Mouse (Mus musculus) erythroblast, embryonic 14.5 days (primary cell): ENCODE measurements around the gene Plcg2.

Source experiments
- GATA1 ChIP-seq: IDR thresholded peaks from 2 replicates; pipeline ENCODE4 v1.6.1; 2012; ENCODE audit warnings: low read length, inconsistent platforms, mixed read lengths
- TAL1 ChIP-seq: IDR thresholded peaks from 3 replicates; pipeline ENCODE4 v1.6.1; 2012; ENCODE audit warnings: low read length, inconsistent platforms, mixed read lengths

DNA sequence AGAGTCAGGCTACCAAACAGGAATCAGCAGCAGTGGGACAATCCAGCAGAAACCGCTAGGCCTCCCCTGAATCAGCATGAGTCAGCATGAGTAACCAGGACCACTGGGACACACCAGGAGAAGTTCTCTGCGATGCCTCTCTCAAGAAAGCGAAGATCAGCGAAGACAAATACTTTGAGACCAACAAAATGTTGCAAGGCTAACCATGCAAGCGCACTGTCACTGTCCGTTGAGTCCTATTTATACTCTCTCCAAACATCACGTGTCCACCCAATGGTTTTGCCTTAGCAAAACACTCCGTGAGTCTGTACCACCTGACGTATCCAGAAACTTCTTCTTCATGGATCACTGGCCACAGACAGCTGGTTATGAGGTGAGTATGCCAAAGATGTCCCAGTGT, 18.1 kb upstream of the Plcg2 start:
- no peak for TF ChIP-seq GATA1
- no peak for TF ChIP-seq TAL1
